Mouse (Mus musculus): ENCODE measurements around the gene 1810037I17Rik. TPM values are rescaled to one million over a fixed set of nuclear protein-coding genes. Genes with fewer than 3 reads are reported as not detected.
"Not testable (repeated sequence)": the region's sequence is repeated elsewhere in the genome, so short reads cannot be mapped to it uniquely, and the experiment has no call there.

1810037I17Rik gene
- polyA plus RNA-seq, 1 experiment from 2014 or later, result 50.2 TPM

- WGBS (ENCODE audit: missing documents), result 0% methylated on average over 2 of the region's 2 CpGs
Observed at GRCm38 (mm10) chr3:122918672-122919071, 5.3 kb upstream of the 1810037I17Rik start.

DNA sequence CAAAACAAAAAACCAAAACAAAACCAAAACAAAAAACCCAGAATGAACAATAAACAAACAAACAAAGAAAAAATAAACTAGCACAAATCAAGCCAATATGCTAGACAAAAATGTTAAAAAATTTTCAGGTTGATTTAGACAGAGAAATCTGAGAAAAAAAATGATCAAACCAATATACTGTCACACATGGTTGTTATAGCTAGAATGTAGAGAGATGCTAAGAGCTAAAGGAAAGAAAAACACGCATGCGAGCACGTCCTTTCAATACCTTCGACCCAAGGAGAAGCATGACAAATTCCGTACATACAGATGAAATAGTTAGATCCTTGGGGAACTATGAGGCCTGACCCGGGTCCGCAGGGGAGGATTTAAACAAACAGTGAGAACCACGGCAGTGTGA, 4.7 kb upstream of the 1810037I17Rik start, which contains the start of gene Gm10959:
Gene Gm10959, minus strand, starts transcription at position 101 of the 400 bp plus-strand sequence.
- no peaks in the 10 kb centered on the region for H3K79me2 ChIP-seq (ENCODE audit: inconsistent target)
- 89% methylated on average over 7 of the region's 8 CpGs for WGBS (ENCODE audit: missing documents)
- no peak within 1 kb of the TSS for H3K4me3 ChIP-seq (ENCODE audit: inconsistent target)
- H3K27ac ChIP-seq, result no peak within 1 kb of the TSS
- no peaks in the 10 kb centered on the region for H3K36me3 ChIP-seq (ENCODE audit: inconsistent target)

More at GRCm38 (mm10) chr3:122918672-122919071, 5.3 kb upstream of the 1810037I17Rik start:
- no peaks in the 10 kb centered on the region for H3K36me3 ChIP-seq (ENCODE audit: inconsistent target)
- no peak overlapping the region for H3K27ac ChIP-seq
- H3K4me3 ChIP-seq (ENCODE audit: inconsistent target), result no peak overlapping the region
- no peaks in the 10 kb centered on the region for H3K79me2 ChIP-seq (ENCODE audit: inconsistent target)

GRCm38 (mm10) chr3:122920572-122921435, 3.2 kb upstream of the 1810037I17Rik start:
- Histone ChIP-seq H3K27ac (no peak overlapping the region), H3K36me3 (ENCODE audit: inconsistent target) (no peaks in the 10 kb centered on the region), H3K4me3 (ENCODE audit: inconsistent target) (no peak overlapping the region), H3K79me2 (ENCODE audit: inconsistent target) (peaks cover 12% of the 10 kb centered on the region)
- 61% methylated on average over 8 of the region's 8 CpGs for WGBS (ENCODE audit: missing documents)

DNA sequence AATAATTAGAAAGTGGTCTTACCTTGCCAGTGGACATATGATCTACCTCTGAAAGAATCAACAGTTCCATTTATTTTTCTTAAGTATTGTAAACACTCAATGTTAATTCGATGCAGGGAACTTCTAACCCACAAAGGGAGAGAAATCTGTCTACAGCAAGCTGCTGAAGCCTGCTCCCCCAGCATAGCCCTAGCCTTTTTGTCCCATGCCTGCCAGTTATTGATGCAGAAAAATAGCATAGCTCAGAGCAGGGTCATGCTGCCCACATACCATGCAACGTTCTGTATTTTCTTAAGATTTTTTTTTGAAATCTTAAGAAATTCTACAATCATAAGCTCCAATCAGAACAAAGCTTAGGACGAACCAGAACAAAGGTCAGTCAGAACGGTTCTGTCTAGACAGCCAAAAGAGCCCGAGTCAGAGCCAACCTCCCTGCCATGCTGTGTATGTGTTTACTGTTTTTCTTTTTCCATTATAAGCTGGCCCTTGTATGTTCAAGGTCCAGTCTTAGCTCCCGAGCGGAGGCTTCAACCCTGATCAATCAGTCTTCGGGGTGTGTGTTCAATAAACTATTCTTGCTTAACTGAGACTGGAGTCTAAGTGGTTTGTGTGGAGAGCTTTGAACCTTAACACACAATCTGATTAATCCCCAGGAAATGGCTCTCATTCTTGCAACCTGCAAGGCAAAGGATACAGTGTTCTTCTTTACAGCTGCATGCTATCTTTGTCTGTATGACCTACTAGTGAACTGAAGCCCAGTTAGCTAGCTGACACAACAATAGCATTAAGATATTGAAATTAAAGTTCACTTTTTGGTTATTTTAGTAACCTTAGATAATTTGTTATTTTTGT, 2.1 kb upstream of the 1810037I17Rik start:
- peaks cover 22% of the 10 kb centered on the region for H3K79me2 ChIP-seq (ENCODE audit: inconsistent target)
- no peak overlapping the region for H3K27ac ChIP-seq
- H3K4me3 ChIP-seq (ENCODE audit: inconsistent target), result no peak overlapping the region
- H3K36me3 ChIP-seq (ENCODE audit: inconsistent target), result no peaks in the 10 kb centered on the region
- 93% methylated on average over 8 of the region's 8 CpGs for WGBS (ENCODE audit: missing documents)

- H3K36me3 ChIP-seq (ENCODE audit: inconsistent target), result no peaks in the 10 kb centered on the region
- 92% methylated on average over 7 of the region's 7 CpGs for WGBS (ENCODE audit: missing documents)
- no peak overlapping the region for H3K27ac ChIP-seq
Observed at GRCm38 (mm10) chr3:122923147-122923546, 856 bp upstream of the 1810037I17Rik start.

GRCm38 (mm10) chr3:122929723-122930122, 5.7 kb downstream of the 1810037I17Rik start:
- H3K27ac ChIP-seq, result no peak overlapping the region
- no peak overlapping the region for H3K4me3 ChIP-seq (ENCODE audit: inconsistent target)
- peaks cover 21% of the 10 kb centered on the region for H3K79me2 ChIP-seq (ENCODE audit: inconsistent target)
- 89% methylated on average over 6 of the region's 6 CpGs for WGBS (ENCODE audit: missing documents)
- no peaks in the 10 kb centered on the region for H3K36me3 ChIP-seq (ENCODE audit: inconsistent target)

More at GRCm38 (mm10) chr3:122923147-122923546, 856 bp upstream of the 1810037I17Rik start:
- Histone ChIP-seq H3K4me3 (ENCODE audit: inconsistent target) (no peak overlapping the region), H3K79me2 (ENCODE audit: inconsistent target) (peaks cover 22% of the 10 kb centered on the region)

GRCm38 (mm10) chr3:122932466-122932865, 8.5 kb downstream of the 1810037I17Rik start:
- 88% methylated on average over 1 of the region's 1 CpGs for WGBS (ENCODE audit: missing documents)
- Histone ChIP-seq H3K79me2 (ENCODE audit: inconsistent target) (no peaks in the 10 kb centered on the region), H3K27ac (no peak overlapping the region), H3K4me3 (ENCODE audit: inconsistent target) (no peak overlapping the region), H3K36me3 (ENCODE audit: inconsistent target) (no peaks in the 10 kb centered on the region)

GRCm38 (mm10) chr3:122937176-122937575, 13.2 kb downstream of the 1810037I17Rik start:
- not testable (repeated sequence) for H3K79me2 ChIP-seq (ENCODE audit: inconsistent target); H3K27ac ChIP-seq; H3K36me3 ChIP-seq (ENCODE audit: inconsistent target); H3K4me3 ChIP-seq (ENCODE audit: inconsistent target)
- 93% methylated on average over 11 of the region's 13 CpGs for WGBS (ENCODE audit: missing documents)

GRCm38 (mm10) chr3:122939215-122939614, 15.2 kb downstream of the 1810037I17Rik start:
- WGBS (ENCODE audit: missing documents), result 86% methylated on average over 2 of the region's 2 CpGs
- Histone ChIP-seq H3K79me2 (ENCODE audit: inconsistent target) (no peaks in the 10 kb centered on the region), H3K36me3 (ENCODE audit: inconsistent target) (no peaks in the 10 kb centered on the region), H3K27ac (no peak overlapping the region), H3K4me3 (ENCODE audit: inconsistent target) (no peak overlapping the region)

DNA sequence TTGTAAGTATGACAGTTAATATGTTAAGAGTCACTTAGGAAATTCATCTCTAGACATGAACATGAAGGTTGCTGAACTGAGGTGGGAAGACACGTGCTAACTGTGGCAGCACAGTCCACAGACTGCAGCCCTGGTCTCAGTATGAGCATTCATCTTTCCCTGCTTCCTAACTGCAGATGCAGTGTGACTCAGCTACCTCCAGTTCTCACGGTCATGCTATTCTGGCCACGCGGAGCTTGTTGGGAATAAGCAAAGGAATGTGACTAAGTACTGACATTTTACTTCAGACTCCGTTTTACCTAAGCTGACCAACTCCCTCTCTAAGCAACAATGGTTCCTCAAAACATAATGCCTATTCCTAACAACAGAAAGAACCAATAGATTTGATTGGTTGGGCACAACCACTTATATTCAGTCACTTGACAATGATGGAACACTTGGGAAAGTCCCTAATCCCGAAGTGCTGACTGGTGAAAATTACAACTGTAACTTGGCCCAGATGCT, 19.4 kb downstream of the 1810037I17Rik start:
- no peaks in the 10 kb centered on the region for H3K36me3 ChIP-seq (ENCODE audit: inconsistent target)
- WGBS (ENCODE audit: missing documents), result 85% methylated on average over 6 of the region's 6 CpGs
- no peak overlapping the region for H3K4me3 ChIP-seq (ENCODE audit: inconsistent target)
- H3K27ac ChIP-seq, result no peak overlapping the region
- H3K79me2 ChIP-seq (ENCODE audit: inconsistent target), result no peaks in the 10 kb centered on the region

GRCm38 (mm10) chr3:122950129-122950528, 26.1 kb downstream of the 1810037I17Rik start:
- H3K27ac ChIP-seq, result no peak overlapping the region
- no peak overlapping the region for H3K4me3 ChIP-seq (ENCODE audit: inconsistent target)
- no peaks in the 10 kb centered on the region for H3K79me2 ChIP-seq (ENCODE audit: inconsistent target)
- WGBS (ENCODE audit: missing documents), result 97% methylated on average over 2 of the region's 2 CpGs
- H3K36me3 ChIP-seq (ENCODE audit: inconsistent target), result no peaks in the 10 kb centered on the region

- 19% methylated on average over 5 of the region's 5 CpGs for WGBS (ENCODE audit: missing documents)
- Histone ChIP-seq H3K36me3 (ENCODE audit: inconsistent target) (no peaks in the 10 kb centered on the region; the same call in 1 of the 2 replicates), H3K79me2 (ENCODE audit: inconsistent target) (no peaks in the 10 kb centered on the region), H3K4me3 (ENCODE audit: inconsistent target) (no peak overlapping the region), H3K27ac (no peak overlapping the region)
Observed at GRCm38 (mm10) chr3:122964301-122964700, 40.3 kb downstream of the 1810037I17Rik start.

GRCm38 (mm10) chr3:122968391-122968790, 44.4 kb downstream of the 1810037I17Rik start:
- no peaks in the 10 kb centered on the region; the same call in 1 of the 2 replicates for H3K36me3 ChIP-seq (ENCODE audit: inconsistent target)
- H3K27ac ChIP-seq, result no peak overlapping the region
- no peaks in the 10 kb centered on the region for H3K79me2 ChIP-seq (ENCODE audit: inconsistent target)
- H3K4me3 ChIP-seq (ENCODE audit: inconsistent target), result no peak overlapping the region
- WGBS (ENCODE audit: missing documents), result 91% methylated on average over 9 of the region's 9 CpGs

GRCm38 (mm10) chr3:122972126-122972822, 48.3 kb downstream of the 1810037I17Rik start:
- no peaks in the 10 kb centered on the region; the same call in 1 of the 2 replicates for H3K36me3 ChIP-seq (ENCODE audit: inconsistent target)
- WGBS (ENCODE audit: missing documents), result 75% methylated on average over 3 of the region's 3 CpGs
- H3K27ac ChIP-seq, result no peak overlapping the region
- H3K4me3 ChIP-seq (ENCODE audit: inconsistent target), result no peak overlapping the region
- no peaks in the 10 kb centered on the region for H3K79me2 ChIP-seq (ENCODE audit: inconsistent target)
